Mouse (Mus musculus) left cerebral cortex, adult 11 months (tissue): Measurements from ENCODE around the gene Trpv1.

Experiments
- DNase-seq: peaks from one replicate; pipeline ENCODE4 v3.0.0; 2022; ENCODE audit warnings: low spot score

Trpv1 gene

GRCm38 (mm10) chr11:73235990-73236701 is 2.1 kb downstream of the Trpv1 start:
- DNase-seq = no peak

GRCm38 (mm10) chr11:73236731-73237130 is 2.6 kb downstream of the Trpv1 start:
- DNase-seq = no peak

GRCm38 (mm10) chr11:73242199-73242598 is 8.1 kb downstream of the Trpv1 start:
- no peak for DNase-seq

- DNase-seq = no peak
These were observed 8.7 kb downstream of the Trpv1 start for GRCm38 (mm10) chr11:73242777-73243176.

- no peak for DNase-seq
These were observed 23.4 kb downstream of the Trpv1 start for GRCm38 (mm10) chr11:73257362-73257945.

GRCm38 (mm10) chr11:73258664-73259063 is 24.6 kb downstream of the Trpv1 start:
- DNase-seq = no peak

- no peak for DNase-seq
These were observed 26.4 kb downstream of the Trpv1 start for GRCm38 (mm10) chr11:73260457-73260856.

GRCm38 (mm10) chr11:73261385-73261784 is 27.3 kb downstream of the Trpv1 start:
- no peak for DNase-seq

GRCm38 (mm10) chr11:73267267-73267666 is 33.2 kb downstream of the Trpv1 start, which contains the start of gene Trpv3:
Gene Trpv3, plus strand, starts transcription at chr11:73267388.
- DNase-seq = no peak

GRCm38 (mm10) chr11:73274821-73275220 is 40.7 kb downstream of the Trpv1 start:
- DNase-seq = no peak

- no peak for DNase-seq
These were observed 46.6 kb downstream of the Trpv1 start for GRCm38 (mm10) chr11:73280710-73281109.

GRCm38 (mm10) chr11:73281528-73282027 is 47.5 kb downstream of the Trpv1 start:
- peak; percentile 80 for DNase-seq

- DNase-seq = peak; percentile 33
These were observed 49.3 kb downstream of the Trpv1 start for GRCm38 (mm10) chr11:73283369-73283768.

- no peak for DNase-seq
These were observed 49.8 kb downstream of the Trpv1 start for GRCm38 (mm10) chr11:73283926-73284325.

- peak; percentile 27 for DNase-seq
These were observed 50.3 kb downstream of the Trpv1 start for GRCm38 (mm10) chr11:73284351-73284750.

- DNase-seq = no peak
These were observed 55.5 kb downstream of the Trpv1 start for GRCm38 (mm10) chr11:73289621-73290020.

GRCm38 (mm10) chr11:73303123-73303522 is 69.0 kb downstream of the Trpv1 start:
- no peak for DNase-seq
